Mouse (Mus musculus) lung, postnatal 0 days (tissue): ENCODE measurements at regions not wholly inside any gene's neighbourhood (a gene's known extent, or its start where the extent isn't known, plus 50 kb on each side); places are given as distances from the start of the nearest gene placed in this dataset.

Experiments used
- CTCF ChIP-seq: IDR thresholded peaks from 2 replicates; pipeline ENCODE4 v1.5.1; 2016; ENCODE audit warnings: antibody characterized with exemption, mild to moderate bottlenecking
- EP300 ChIP-seq: IDR thresholded peaks from 2 replicates; pipeline ENCODE4 v1.6.1; 2016; ENCODE audit warnings: antibody characterized with exemption, mild to moderate bottlenecking, control low read depth

DNA sequence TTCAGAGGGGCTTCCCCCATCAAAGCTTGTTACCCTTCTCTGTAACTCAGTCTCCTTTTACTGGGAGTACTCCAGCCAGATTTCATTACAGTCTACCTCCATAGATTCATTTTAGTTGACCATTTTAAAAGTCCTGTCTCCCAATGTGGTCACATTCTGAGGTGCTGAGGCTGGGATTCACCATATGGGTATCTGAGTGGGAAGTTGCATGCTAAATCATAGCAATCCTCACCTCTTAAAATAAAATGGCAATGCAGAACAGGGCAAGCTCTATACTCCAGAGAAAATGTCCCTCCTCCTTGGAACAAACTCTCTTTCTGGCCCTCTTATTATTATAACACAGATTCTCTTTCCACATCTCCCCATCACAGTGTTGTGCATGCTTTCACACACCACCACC is 143.8 kb upstream of the Pou1f1 start:
- no peak for TF ChIP-seq EP300
- no peak for TF ChIP-seq CTCF
